Mouse (Mus musculus): ENCODE results near the gene Cxcl13.

DNA sequence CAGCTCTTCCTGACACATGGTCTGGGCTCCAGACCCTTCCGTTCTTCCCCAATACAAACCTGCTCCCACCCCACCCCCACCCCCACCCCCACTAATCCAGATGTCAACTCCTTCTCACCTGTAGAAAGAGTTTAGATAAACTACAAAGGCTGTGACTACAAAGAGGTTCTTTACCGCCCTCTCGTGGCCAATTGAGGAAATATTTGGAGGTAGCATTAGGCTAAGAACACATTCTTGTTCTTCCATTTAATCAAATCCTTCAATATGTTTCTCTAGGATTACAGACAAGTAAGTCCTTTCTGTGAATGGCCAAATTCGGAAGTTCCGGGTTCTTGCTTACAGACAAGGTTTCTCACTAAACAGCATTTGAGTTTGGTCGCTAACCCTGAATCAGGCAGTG, 14.1 kb downstream of the Cxcl13 start:
- TF ChIP-seq CTCF (IDR thresholded peaks at IDR 0.05; ENCODE audit: low read depth) (peak; percentile 64), EP300 (IDR thresholded peaks at IDR 0.05; ENCODE audit: low read depth) (no peak)
